Mouse (Mus musculus) embryo, embryonic 11.5 days (tissue): ENCODE measurements around the gene Sncb.
"Not testable (repeated sequence)": the region's sequence is repeated elsewhere in the genome, so short reads cannot be mapped to it uniquely, and the experiment has no call there.

Experiments
- DNase-seq: peaks from one replicate; pipeline ENCODE4 v3.0.0-alpha.2; 2012; ENCODE audit warnings: low read depth, low spot score

Sncb gene

GRCm38 (mm10) chr13:54766192-54766768 lies at the start of gene Sncb:
Sncb (minus strand) TSS chr13:54766595.
- peak; percentile 29 for DNase-seq

- no peak for DNase-seq
Observed at GRCm38 (mm10) chr13:54813381-54813780, 47.0 kb upstream of the Sncb start.

DNA sequence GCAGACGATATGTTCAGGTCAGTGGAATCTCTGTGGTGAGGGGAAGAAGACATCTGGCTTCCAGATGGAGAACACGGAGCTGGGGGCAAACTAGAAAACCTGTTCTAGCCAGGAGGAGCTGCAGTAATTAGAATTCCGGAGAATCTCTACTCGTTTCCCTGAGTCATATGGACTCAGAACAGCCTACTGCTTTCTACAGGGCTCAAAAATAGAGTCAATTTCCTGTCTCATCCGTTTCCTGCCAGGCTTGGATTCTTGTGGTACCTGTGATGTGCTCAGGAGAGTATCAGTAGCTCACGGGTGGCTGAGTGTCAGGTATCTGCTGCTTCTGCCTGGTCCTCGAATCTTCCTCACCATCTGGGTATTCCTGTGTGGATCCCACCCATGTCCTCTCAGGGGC lies 45.1 kb upstream of the Sncb start:
- DNase-seq, result no peak

DNA sequence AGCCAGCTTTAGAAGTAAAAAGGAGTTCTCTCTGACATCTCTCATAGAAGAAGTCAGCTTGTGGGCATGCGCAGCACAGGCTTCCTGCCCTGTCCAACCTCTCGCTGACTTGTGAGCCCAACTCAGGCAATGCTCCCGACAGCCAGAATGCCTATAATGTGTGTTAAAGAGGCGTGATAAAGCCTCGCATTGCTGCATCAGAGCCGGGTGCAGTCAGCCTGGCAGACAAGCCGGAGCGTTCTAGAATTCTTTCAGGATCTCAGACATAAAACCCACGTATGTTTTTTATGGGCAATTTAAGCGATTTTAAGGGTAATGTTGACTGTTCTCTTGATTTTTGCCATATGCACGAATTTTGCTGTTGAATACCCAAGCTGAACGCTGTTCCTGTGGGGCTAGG lies 41.7 kb upstream of the Sncb start:
- no peak for DNase-seq

GRCm38 (mm10) chr13:54806434-54806976 lies 40.1 kb upstream of the Sncb start:
- no peak for DNase-seq

- no peak for DNase-seq
Observed at GRCm38 (mm10) chr13:54805134-54805838, 38.9 kb upstream of the Sncb start.

DNA sequence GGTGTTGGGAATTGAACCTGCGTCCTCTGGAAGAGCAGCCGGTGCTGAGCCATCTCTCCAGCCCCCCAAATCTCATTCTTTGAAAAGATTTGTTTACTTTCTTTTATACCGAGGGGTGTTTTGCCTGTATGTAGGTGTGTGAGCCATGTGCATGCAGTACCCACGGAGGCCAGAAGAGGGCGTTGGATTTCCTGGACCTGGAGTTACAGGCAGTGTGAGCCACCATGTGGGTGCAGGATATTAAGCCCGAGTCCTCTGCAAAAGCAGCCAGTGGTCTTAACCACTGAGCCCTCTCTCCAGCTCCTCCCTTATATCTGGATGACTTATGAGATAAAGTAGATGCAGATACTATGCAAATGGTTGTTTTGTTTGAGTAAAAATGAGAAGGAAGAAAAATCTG lies 36.6 kb upstream of the Sncb start:
- no peak for DNase-seq

DNA sequence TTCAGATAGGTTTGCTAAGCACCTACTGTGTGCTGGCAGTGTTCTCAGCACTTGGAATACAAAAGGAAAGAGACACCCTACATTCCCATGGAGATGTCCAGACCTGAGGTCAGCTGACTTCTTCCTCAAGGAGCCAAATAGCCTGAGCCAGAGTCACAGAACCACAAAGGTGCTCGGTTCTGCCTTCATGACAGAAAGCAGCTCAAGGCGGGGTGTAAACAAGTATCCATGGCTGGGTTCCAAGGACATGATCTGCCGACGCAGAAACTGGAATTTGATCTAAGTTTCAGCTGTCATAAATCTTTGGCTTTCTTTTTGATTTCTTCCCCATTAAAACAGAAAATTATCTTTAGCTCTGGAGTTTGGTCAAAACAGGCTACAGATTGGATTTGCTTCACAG lies 33.8 kb upstream of the Sncb start:
- no peak for DNase-seq

- peak; percentile 68 for DNase-seq
Observed at GRCm38 (mm10) chr13:54799701-54800100, 33.3 kb upstream of the Sncb start.

DNA sequence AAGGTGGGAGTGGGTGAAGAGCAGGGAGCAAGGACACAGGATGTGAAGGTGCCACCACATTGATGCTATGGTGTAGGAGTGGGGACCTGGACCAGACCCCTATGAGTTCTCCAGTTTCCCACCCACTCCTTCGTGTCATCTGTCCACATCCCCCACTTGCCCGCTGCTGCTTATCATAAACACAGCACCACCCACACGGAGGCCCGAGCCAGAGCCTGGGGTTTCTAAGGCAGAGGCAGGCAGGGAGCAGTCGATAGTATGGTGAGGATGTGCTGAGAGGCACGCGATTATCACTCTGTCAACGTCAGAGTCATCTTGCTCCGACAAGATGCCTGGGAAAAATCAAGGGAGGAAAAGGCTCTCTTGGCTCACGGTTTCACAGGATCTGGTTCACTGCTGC lies 32.3 kb upstream of the Sncb start:
- DNase-seq, result no peak

DNA sequence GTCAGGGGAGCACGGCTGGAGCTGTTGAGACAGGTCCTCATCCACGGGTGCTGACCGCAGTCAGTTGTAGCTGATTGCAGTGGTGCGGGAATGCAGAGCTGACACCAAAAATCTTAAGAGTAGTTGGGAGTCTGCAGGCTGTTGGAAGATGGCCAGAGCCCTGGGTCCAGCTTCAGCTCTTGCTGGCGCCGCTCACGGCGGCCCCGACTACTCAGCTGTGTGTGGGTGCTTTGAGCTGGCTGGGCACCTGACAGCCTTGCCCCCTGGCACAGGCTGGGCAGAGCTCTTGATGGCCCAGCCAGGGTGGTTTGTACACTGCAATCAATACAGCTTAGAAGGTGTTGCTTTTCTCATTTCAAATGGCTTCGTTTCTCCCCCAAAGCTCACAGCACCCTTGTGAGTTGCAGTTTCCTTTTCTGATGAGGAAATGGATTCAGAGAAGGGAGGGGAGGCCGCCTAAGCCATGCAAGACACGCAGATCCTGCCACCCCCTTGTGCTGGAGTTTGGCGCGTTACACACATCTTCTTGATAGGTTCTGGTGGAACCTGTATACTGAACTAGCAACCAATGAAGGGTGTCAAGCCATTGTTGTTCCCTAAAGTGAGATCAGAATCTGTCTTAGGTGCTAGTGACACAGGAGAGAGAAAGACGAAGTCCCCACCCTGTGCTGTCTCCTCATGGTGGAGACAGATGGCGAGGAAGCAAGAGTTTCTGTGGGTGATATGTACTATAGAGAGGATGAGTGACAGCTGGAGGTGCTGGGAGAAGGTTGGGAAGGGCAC lies 31.7 kb upstream of the Sncb start:
- DNase-seq, result no peak

DNA sequence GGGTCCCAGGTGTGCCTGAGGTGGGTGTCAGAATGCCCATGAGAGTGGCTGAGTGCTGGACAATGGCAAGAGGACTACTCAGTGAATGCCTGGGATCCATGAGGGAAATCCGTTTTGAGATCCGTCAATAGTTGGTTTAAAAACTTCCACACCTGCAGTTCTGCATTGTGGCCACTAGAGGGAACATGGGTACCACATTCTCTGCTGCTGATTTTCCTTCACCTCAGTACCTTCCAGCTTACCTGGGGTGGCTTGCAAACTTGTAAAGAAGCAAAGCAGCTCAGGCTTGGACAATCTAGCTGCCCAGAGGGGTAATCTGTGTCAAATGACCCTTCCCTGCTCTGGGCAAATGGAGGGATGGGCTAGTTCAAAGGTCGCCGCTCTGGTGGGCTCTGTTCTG lies 31.0 kb upstream of the Sncb start:
- no peak for DNase-seq

DNA sequence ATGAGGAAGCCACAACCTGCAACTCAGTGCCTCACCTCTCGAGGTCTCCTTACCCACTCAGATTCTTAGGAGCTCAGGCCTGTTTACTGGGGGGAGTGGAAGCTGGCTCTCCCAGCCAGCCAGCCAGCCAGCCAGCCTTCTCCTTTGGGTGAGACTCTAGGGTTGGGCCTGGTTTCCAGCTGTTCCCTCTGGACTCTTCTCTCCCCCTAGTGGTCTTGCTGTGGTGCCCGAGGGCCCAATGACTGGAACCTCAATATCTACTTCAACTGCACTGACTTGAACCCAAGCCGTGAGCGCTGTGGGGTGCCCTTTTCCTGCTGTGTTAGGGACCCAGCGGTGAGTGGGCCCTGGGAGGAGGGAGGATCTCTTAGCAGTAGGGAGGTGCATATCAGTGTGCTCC lies 28.4 kb upstream of the Sncb start:
- DNase-seq, result no peak

GRCm38 (mm10) chr13:54794002-54794577 lies 27.7 kb upstream of the Sncb start:
- DNase-seq, result no peak

DNA sequence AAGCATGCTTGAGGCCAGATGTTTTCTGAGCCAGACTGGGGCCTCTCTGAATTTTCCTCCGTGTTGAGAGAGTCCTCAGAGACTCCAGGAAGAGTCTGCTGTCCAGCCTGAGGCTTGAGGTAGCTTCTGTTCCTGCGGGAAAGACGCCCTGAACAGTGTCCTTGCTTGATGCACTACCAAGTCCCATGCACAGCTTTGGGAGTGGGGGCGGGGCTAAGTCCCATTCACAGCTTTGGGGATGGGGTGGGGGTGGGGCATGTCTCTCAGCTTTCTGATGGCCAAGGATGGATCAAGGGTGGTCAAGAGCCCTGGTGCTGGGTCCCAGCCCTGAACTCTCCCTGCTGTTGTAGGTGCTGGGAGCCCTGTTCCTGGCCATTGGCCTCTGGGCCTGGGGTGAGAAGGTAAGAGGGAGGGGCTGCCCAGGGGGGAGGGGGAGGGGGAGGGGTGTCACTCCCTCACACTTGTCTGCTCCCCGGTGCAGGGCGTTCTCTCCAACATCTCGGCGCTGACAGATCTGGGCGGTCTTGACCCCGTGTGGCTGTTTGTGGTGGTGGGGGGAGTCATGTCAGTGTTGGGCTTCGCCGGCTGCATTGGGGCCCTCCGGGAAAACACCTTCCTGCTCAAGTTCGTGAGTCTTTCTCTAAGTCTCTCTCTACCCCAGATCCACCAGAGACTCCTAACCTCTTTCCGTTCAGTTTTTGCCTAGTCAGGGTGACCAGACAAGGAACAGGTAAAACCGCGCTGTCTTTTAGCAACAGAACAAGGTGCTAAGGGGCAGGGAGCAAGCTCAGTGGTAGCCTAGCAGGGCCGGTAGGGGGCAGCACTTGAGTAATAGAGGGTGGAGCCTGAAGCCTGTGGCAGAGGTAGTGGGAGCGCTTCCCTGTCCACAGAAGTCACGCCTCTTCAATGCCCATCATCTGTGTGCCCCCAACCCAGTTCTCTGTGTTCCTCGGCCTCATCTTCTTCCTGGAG lies 26.1 kb upstream of the Sncb start:
- DNase-seq, result no peak

GRCm38 (mm10) chr13:54789561-54790397 lies 23.4 kb upstream of the Sncb start:
- DNase-seq, result no peak

GRCm38 (mm10) chr13:54788740-54789560 lies 22.6 kb upstream of the Sncb start, which contains the start of gene Tspan17:
Tspan17 (plus strand) TSS chr13:54789377.
- DNase-seq, result peak; percentile 90

DNA sequence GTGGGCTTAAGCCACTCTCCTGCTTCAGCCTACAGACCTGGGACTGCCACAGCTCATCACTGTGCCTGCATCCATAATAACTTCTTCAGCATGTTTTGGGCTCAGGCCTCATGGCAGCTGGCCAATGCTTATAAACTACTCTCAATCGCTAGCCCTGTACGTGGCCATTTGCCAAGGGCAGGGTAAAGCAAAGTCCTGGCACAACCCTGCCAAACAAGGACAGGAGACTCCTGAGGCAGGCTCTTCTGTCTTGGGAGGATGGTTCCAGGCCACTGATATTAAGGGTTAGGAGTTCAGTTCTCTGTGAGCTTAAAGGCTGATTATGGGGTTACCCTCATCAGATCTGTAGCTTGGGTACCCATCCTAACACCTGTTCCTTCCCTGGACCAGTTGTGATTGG lies 21.2 kb upstream of the Sncb start:
- DNase-seq, result not testable (repeated sequence)

- no peak for DNase-seq
Observed at GRCm38 (mm10) chr13:54783698-54784097, 17.3 kb upstream of the Sncb start, which contains the start of gene Eif4e1b. Eif4e1b (plus strand) TSS chr13:54783998.
